Mouse (Mus musculus) embryonic facial prominence, embryonic 15.5 days (tissue): ENCODE results near the gene Grxcr1. TPM values are rescaled to one million over a fixed set of nuclear protein-coding genes. Genes with fewer than 3 reads are reported as not detected.

Source experiments
- ATAC-seq: fragments of 200-750 bp; cut with Nextera tagmentation; 2 replicates; pipeline ENCODE4 v1.8.0; 2017; ENCODE audit warnings: low read depth, moderate TSS enrichment; ENCODE audit not compliant: insufficient number of reproducible peaks, low FRiP score, low TSS enrichment
- H3K27ac ChIP-seq: fragments of 300-500 bp; sonication (generic); replicated peaks from 2 replicates; pipeline ENCODE4 v1.5.1; 2015; ENCODE audit warnings: mild to moderate bottlenecking, inconsistent platforms
- H3K27me3 ChIP-seq: fragments of 300-500 bp; sonication (generic); 2 replicates; pipeline ENCODE4 v1.6.1; 2015; ENCODE audit warnings: inconsistent platforms
- H3K36me3 ChIP-seq: fragments of 300-500 bp; sonication (generic); 2 replicates; pipeline ENCODE4 v1.6.1; 2015; ENCODE audit warnings: mild to moderate bottlenecking, inconsistent platforms
- H3K4me1 ChIP-seq: fragments of 300-500 bp; sonication (generic); 2 replicates; pipeline ENCODE4 v1.6.1; 2015; ENCODE audit warnings: inconsistent platforms
- H3K4me2 ChIP-seq: fragments of 300-500 bp; sonication (generic); replicated peaks from 2 replicates; pipeline ENCODE4 v1.6.1; 2015; ENCODE audit warnings: mild to moderate bottlenecking, inconsistent platforms
- H3K4me3 ChIP-seq: fragments of 300-500 bp; sonication (generic); replicated peaks from 2 replicates; pipeline ENCODE4 v1.5.1; 2015; ENCODE audit warnings: mild to moderate bottlenecking, inconsistent platforms
- H3K9ac ChIP-seq: fragments of 300-500 bp; sonication (generic); 2 replicates; pipeline ENCODE4 v1.6.1; 2015; ENCODE audit warnings: inconsistent platforms
- H3K9me3 ChIP-seq: fragments of 300-500 bp; sonication (generic); replicated peaks from 2 replicates; pipeline ENCODE4 v1.6.1; 2016; ENCODE audit warnings: inconsistent platforms
- WGBS: fragments of 180-500 bp; shearing (Covaris S2); methylation state at CpG from one replicate; pipeline ENCODE4 v1.1.7; 2015; 5-methylcytosine and 5-hydroxymethylcytosine counted together
- polyA plus RNA-seq: library from polyadenylated mRNA; unstranded; fragments of >200 nt; fragmentation: Nextera tagmentation; extraction: Ambion mirVana; gene quantifications from 2 replicates; pipeline ENCODE4 v1.2.1, GENCODE M21; 2015

Grxcr1 gene
- not detected in 2 replicates for polyA plus RNA-seq

DNA sequence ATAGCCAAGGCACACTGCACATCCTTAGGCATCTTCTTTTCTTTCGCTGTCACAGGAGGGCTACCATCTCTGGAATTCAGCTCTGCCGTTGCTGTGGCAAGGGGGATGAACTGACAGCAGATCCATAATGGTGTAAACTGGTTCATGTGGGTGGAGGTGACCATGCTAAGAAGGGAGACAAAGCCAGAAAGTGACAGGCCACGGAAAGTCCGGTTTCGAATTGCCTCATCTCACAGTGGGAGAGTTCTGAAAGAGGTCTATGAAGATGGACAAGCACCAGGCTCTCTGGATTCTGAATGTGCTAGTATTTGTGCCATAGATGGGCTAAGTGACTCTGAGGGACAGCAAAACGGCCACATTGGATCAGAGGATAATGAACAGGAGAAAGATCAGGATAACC, at the start of gene Grxcr1:
Gene Grxcr1 (plus strand): TSS at position 92 of the 400 bp plus-strand sequence.
- no peaks in the 10 kb centered on the region for H3K9me3 ChIP-seq
- no peaks in the 10 kb centered on the region for H3K27me3 ChIP-seq
- H3K27ac ChIP-seq = no peak within 1 kb of the TSS
- no peaks in the 10 kb centered on the region for H3K4me1 ChIP-seq
- no peak for ATAC-seq
- no peak within 1 kb of the TSS for H3K4me3 ChIP-seq
- 86% methylated on average over 6 of the region's 6 CpGs for WGBS
- H3K4me2 ChIP-seq = no peak within 1 kb of the TSS
- H3K9ac ChIP-seq = no peak within 1 kb of the TSS
- no peaks in the 10 kb centered on the region for H3K36me3 ChIP-seq

DNA sequence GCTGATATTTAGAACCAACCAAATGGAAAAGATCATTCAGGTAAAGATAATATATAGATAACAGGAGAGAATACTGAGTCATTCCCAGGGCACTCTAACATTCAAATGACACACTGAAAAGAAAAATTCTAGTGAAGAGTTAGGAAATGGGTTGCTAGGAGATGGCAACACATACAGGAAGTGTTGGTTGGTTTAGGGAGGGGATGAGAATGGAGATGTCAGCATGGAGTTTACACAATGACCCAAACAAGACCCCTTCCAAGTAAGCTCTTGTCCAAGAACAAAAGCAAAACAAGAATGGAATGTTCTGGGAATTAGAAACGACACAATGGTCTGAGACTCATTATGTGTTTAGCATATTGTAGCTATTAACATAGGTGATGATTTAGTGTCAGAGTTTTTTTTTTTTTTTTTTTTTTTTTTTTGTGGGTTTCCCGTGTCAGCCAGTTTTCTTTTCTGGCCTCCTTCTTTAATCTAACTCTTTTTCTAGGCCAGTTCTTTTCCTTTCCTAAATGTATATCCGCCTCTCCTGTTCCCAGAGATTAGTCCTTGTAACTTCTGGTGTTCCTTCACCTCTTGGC, 49.6 kb upstream of the Grxcr1 start:
- no peaks in the 10 kb centered on the region for H3K4me1 ChIP-seq
- 51% methylated on average over 3 of the region's 3 CpGs for WGBS
- no peaks in the 10 kb centered on the region for H3K36me3 ChIP-seq
- no peak overlapping the region for H3K4me2 ChIP-seq
- no peak overlapping the region for H3K9ac ChIP-seq
- H3K27ac ChIP-seq = no peak overlapping the region
- no peaks in the 10 kb centered on the region for H3K9me3 ChIP-seq
- ATAC-seq = no peak
- H3K4me3 ChIP-seq = no peak overlapping the region
- no peaks in the 10 kb centered on the region for H3K27me3 ChIP-seq

DNA sequence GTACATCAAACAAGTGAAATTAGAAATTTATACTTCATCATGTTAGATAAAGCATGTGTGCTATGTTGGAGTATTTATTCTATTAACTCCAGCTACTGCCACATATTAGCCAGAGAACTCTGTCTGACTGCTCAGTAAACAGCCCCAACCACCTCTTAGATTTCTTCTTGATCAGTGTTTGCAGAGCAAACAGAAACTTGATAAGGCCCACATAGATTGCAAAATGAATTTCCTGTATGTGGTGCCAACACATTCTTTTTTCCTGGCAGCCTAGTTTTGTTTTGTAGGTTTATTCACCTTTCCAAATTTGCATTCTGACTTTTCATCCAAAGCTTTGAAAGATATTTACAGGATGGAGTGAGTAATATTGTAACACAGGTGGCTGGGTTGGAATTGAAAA, 41.2 kb upstream of the Grxcr1 start:
- Histone ChIP-seq H3K27me3 (no peaks in the 10 kb centered on the region), H3K4me3 (no peak overlapping the region), H3K36me3 (no peaks in the 10 kb centered on the region), H3K9me3 (no peaks in the 10 kb centered on the region), H3K27ac (no peak overlapping the region), H3K4me1 (no peaks in the 10 kb centered on the region), H3K9ac (no peak overlapping the region), H3K4me2 (no peak overlapping the region)
- no peak for ATAC-seq

DNA sequence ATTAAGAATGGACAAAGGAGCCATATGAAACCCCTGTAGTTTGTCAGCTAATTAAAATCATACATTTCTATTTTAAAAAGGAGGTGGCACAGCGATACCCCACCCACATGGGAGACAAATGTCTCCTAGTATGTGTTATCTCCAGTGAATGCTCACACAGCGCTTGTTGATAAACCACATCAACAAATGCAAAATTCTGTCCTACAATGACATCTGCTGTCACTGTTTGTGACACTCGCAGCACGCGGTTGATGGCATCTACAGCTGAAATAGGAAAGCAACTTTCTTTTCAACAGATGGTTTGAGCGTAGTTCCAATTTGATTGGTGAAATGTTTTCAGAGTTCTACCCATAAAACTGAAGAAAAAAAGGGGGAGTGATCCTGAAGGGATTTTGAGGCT, 29.0 kb upstream of the Grxcr1 start:
- Histone ChIP-seq H3K4me3 (no peak overlapping the region), H3K4me1 (no peaks in the 10 kb centered on the region), H3K27ac (no peak overlapping the region), H3K9me3 (no peaks in the 10 kb centered on the region), H3K4me2 (no peak overlapping the region), H3K36me3 (no peaks in the 10 kb centered on the region), H3K9ac (no peak overlapping the region), H3K27me3 (no peaks in the 10 kb centered on the region)
- WGBS = 86% methylated on average over 6 of the region's 6 CpGs
- no peak for ATAC-seq

DNA sequence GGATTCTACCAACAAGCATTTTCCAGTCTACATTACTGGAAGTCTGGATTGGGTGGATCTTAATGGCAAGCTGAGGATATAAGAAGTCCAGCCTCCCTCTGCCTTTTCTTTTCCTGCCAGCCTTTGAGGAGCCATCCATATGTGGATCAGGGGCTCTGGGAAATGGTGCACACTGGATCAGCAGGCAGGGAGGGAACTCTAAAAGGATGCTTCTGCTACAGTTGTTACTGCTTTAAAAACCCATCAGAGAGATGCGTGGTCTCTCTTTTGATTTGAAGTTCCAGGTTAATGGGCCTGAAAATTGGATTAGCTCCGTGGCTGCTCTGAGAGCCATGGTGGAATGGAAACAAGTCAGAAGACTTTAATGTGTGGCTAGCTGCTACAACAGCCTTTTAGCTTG, 27.7 kb upstream of the Grxcr1 start:
- Histone ChIP-seq H3K9me3 (no peaks in the 10 kb centered on the region), H3K27ac (no peak overlapping the region), H3K4me3 (no peak overlapping the region), H3K9ac (no peak overlapping the region), H3K27me3 (no peaks in the 10 kb centered on the region), H3K4me1 (no peaks in the 10 kb centered on the region), H3K4me2 (no peak overlapping the region), H3K36me3 (no peaks in the 10 kb centered on the region)
- ATAC-seq = no peak
- WGBS = 24% methylated on average over 2 of the region's 2 CpGs

DNA sequence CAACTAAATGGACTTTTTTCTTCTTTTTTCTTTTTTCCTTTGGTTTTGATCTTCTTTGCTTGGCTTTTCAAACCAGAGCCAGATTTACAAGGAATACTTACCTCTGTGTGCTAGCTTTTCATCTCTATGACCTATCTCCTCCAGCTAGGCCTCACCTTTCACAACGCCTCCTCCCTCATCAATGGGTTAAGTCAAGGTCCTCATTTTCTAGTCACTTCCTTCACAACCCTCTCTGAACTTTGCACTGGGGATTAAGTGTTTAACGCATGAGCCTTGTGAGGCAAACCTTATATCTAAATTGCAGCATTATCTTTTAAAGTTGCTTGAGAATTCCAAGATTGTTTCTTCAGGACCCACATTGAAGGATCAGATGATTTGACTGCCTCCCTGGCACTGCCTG, 27.2 kb upstream of the Grxcr1 start:
- 75% methylated on average over 2 of the region's 2 CpGs for WGBS
- Histone ChIP-seq H3K4me1 (no peaks in the 10 kb centered on the region), H3K9me3 (no peaks in the 10 kb centered on the region), H3K27me3 (no peaks in the 10 kb centered on the region), H3K9ac (no peak overlapping the region), H3K4me2 (no peak overlapping the region), H3K27ac (no peak overlapping the region), H3K36me3 (no peaks in the 10 kb centered on the region), H3K4me3 (no peak overlapping the region)
- no peak for ATAC-seq

DNA sequence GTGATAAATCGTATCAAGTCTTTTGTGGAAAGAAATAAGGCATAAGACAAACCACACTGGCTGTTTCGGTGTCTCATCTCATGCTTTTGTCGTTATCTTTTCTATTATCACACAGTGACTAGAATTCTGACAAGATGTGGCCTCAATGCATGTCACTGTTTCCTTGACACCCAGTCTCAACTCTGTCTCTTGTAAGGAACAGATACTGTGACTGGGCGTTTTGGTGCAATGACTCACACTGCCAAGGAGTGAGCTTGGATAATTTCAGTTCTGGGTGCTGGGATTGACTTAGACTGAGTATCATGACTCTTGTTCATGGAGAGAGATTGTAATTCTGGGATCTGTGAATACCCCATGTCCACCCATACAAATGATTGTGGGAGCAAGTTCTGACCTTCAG, 24.6 kb upstream of the Grxcr1 start:
- H3K9ac ChIP-seq = no peak overlapping the region
- H3K4me3 ChIP-seq = no peak overlapping the region
- no peaks in the 10 kb centered on the region for H3K9me3 ChIP-seq
- H3K27me3 ChIP-seq = no peaks in the 10 kb centered on the region
- WGBS = 84% methylated on average over 4 of the region's 4 CpGs
- H3K4me1 ChIP-seq = no peaks in the 10 kb centered on the region
- no peak overlapping the region for H3K4me2 ChIP-seq
- H3K36me3 ChIP-seq = no peaks in the 10 kb centered on the region
- ATAC-seq = no peak
- no peak overlapping the region for H3K27ac ChIP-seq

DNA sequence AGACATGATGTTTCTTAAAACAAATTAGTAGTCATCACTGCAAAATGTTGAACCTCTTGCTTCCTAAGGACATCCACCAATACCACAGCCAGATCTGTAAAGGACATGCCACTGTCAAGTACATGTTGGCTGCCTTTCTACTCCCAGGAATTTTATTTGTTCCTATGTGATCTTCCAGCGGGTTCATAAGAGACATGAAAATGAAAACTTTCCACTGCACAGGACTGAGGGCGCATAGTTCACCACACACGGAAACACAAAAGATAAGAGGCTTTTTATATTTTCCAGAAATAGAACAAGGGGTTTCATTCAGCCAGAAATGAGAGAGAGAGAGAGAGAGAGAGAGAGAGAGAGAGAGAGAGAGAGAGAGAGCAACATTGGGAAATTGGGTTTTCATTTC, 20.1 kb upstream of the Grxcr1 start:
- Histone ChIP-seq H3K36me3 (no peaks in the 10 kb centered on the region), H3K4me1 (no peaks in the 10 kb centered on the region), H3K4me2 (no peak overlapping the region), H3K4me3 (no peak overlapping the region), H3K9me3 (no peaks in the 10 kb centered on the region), H3K27ac (no peak overlapping the region), H3K9ac (no peak overlapping the region), H3K27me3 (no peaks in the 10 kb centered on the region)
- no peak for ATAC-seq
- WGBS = 78% methylated on average over 3 of the region's 3 CpGs

DNA sequence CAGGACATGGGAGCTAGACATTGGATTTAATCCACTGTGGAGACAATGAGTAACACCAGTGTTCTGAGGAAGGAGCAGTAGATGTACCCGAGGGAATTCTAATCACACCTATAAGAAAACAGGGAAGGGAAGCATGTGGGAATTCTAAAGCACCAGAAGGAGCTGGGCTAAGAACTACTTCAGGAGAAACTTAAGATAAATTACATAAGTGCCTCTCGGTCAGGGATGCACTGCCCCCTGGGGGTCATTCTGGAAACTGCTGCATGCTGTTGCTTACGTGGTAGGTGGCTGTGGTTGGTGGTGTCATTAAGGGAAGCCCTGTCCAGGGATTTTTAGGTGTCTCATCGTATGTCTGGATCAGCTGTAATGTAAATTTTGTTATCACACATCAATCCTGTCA, 19.0 kb upstream of the Grxcr1 start:
- Histone ChIP-seq H3K4me2 (no peak overlapping the region), H3K27me3 (no peaks in the 10 kb centered on the region), H3K27ac (no peak overlapping the region), H3K9me3 (no peaks in the 10 kb centered on the region), H3K4me3 (no peak overlapping the region), H3K36me3 (no peaks in the 10 kb centered on the region), H3K9ac (no peak overlapping the region), H3K4me1 (no peaks in the 10 kb centered on the region)
- no peak for ATAC-seq
- 14% methylated on average over 4 of the region's 4 CpGs for WGBS

DNA sequence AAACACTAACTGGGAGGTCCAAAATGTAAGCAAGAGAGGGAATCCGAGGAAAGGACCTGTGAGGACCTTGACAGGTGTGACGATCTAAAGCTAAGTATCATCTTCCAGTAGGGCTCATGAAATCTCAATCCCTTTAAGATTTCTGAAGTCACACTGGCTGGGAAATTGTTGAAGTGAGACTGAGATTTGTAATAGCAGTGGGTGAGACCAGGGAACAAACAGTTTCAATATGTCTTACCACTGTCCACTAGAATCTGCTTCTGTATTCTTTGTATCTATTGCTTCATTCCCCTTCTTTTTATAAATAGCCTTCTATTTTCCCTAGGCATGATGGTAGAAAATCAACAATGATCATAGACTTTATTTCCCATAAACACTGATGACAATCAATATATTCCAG, 10.8 kb upstream of the Grxcr1 start:
- Histone ChIP-seq H3K36me3 (no peaks in the 10 kb centered on the region), H3K4me1 (no peaks in the 10 kb centered on the region), H3K9me3 (no peaks in the 10 kb centered on the region), H3K9ac (no peak overlapping the region), H3K27ac (no peak overlapping the region), H3K4me2 (no peak overlapping the region), H3K27me3 (no peaks in the 10 kb centered on the region), H3K4me3 (no peak overlapping the region)
- no peak for ATAC-seq
- 67% methylated on average over 2 of the region's 2 CpGs for WGBS

DNA sequence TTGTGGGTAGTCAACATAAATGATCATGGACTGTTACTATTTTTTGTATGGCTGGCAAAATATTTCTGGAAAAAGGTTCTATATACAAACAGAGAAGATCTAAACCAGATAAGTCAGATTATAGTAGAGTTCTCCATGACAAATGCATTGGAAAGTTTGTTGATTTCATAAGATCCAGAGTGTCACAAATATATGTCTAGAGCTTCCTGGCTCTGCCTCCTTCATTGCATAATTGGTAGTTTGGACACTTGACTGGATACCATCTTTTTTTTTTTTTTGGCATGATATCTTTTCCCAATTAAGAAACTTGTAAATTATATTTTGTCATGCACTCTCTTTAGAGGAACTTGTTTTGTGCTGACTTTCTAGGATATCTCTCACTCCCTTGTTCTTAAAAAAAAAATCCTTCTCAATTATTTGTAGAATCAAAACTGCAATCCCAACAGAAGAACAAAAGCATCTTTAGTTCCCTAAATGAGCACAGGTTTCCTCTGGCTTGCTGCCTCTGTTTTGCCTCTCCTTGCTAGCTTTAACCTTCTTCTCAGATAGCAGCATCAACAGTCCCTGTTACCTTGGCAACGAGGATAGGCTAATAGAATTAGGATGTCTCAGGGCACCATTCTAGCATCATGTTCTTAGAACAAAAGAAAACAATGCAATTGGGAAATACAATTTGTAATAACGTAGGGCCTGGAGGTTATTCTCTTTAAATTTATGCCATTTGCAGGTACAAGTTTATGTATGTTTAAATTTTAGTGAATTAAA, 4.8 kb upstream of the Grxcr1 start:
- no peak overlapping the region for H3K27ac ChIP-seq
- H3K27me3 ChIP-seq = no peaks in the 10 kb centered on the region
- ATAC-seq = no peak
- H3K9ac ChIP-seq = no peak overlapping the region
- H3K9me3 ChIP-seq = no peaks in the 10 kb centered on the region
- H3K36me3 ChIP-seq = no peaks in the 10 kb centered on the region
- no peaks in the 10 kb centered on the region for H3K4me1 ChIP-seq
- no peak overlapping the region for H3K4me2 ChIP-seq
- 56% methylated on average over 2 of the region's 2 CpGs for WGBS
- H3K4me3 ChIP-seq = no peak overlapping the region

DNA sequence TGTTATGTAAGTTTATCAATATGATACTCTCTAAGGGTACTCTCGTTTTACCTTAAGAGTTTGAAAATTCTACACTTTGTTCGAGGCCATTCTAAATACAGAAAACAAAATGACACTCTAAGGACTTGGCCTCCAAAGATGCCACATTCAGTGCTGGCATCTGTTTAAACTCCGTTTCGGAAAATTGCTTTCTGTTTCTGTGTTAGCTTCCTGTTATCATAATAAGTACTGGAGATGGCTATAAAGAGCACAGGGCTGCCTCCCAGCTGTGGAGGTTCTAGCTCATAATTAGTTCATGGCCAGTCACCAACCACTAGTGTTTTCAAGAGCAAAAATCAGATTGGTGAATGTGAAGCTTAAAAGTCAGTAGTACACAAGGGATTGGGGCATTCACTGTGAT, 4.2 kb upstream of the Grxcr1 start:
- Histone ChIP-seq H3K9ac (no peak overlapping the region), H3K4me2 (no peak overlapping the region), H3K36me3 (no peaks in the 10 kb centered on the region), H3K4me3 (no peak overlapping the region), H3K9me3 (no peaks in the 10 kb centered on the region), H3K4me1 (no peaks in the 10 kb centered on the region), H3K27me3 (no peaks in the 10 kb centered on the region), H3K27ac (no peak overlapping the region)
- WGBS = 66% methylated on average over 4 of the region's 4 CpGs
- ATAC-seq = no peak
